Mouse (Mus musculus): Measurements from ENCODE around the gene Pdzd2. TPM values are rescaled to one million over a fixed set of nuclear protein-coding genes. Genes with fewer than 3 reads are reported as not detected.

Gene Pdzd2
- polyA plus RNA-seq, 2 experiments = 0.19 to 0.89 TPM

DNA sequence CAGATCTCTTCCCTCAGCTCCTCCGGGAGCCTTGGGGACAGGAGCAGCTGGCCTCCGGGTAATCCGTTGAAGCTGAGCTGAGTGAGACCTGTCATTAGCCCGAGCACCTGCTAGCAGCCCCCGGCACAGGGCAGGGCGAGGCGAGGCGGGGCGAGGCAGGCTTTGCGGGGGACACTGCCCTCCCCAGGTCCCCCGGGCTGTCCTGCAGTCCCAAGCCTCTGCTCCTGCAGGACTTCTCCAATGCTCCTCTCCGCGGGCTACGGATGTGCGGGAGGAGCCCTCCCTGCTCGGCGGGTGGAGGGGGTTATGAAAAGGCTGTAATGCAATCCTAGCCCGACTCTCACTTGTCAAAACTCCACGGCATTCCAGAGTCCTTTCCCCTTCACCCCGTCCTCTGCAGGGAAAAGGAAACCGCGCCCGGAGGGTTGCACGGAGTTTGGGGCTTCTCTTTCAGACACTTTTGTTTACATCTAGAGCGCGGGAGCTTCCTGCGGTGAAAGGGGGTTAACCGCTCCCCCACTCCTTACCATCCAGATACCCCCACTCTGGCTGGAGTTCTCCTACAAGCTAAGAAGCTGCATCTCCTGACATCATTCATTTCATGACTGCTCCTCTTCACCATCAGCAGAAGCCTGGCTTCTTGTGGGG lies 190.3 kb downstream of the Pdzd2 start:
- DNase-seq (ENCODE audit: low read depth in 3 of 3, low spot score in 3 of 3) = no peak
- no peak for ATAC-seq (ENCODE audit: insufficient read depth)
- Histone ChIP-seq H3K9ac (replicated peaks) (no peak overlapping the region; the same call in 1 of the 2 replicates), H3K4me1 (replicated peaks; ENCODE audit: control insufficient read depth in 2 of 2, insufficient read depth in 2 of 2, low read length in 1 of 2) (0 out of 4 replicates have a peak, but pooled peaks cover 0 to 4% of the 10 kb centered on the region in 2 experiments), H3K4me3 (ENCODE audit: insufficient read depth in 1 of 2, low read depth in 2 of 2, low read length in 2 of 2) (peak overlapping the region; percentile 44 to 45), H3K27me3 (ENCODE audit: control insufficient read depth, insufficient read depth, low read length) (peaks cover 18% of the 10 kb centered on the region), H3K36me3 (replicated peaks; ENCODE audit: control insufficient read depth, insufficient read depth, low read depth) (no peaks in the 10 kb centered on the region), H3K27ac (no peak overlapping the region), H3K9me3 (ENCODE audit: control insufficient read depth, low read length) (no peaks in the 10 kb centered on the region), H3K4me2 (ENCODE audit: low read depth) (peak overlapping the region; percentile 63)
- WGBS (ENCODE audit: insufficient replicate concordance) = 1% methylated on average over 28 of the region's 28 CpGs
- TF ChIP-seq CTCF (IDR thresholded peaks at IDR 0.05; ENCODE audit: low read depth) = no peak
- no peak for TF ChIP-seq EP300 (IDR thresholded peaks at IDR 0.05; ENCODE audit: low read depth)

DNA sequence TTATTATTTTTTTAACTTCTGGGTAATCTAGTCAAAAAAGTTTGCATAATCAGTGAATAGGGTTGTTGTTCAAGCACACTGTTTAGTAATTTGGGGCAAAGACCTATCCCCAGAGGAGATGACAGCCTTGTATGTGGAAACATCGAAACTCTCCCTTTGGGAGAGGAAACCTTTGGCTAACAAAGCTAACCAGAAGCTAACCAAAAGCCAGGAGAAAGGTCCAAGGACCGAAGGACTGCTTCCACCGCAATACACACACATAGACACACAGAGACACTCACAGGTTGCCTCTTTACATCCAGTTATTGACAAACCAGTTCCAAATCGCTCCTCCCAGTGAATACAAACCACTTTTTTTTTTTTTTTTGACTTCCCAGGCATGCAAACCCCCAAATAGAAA lies 191.0 kb downstream of the Pdzd2 start:
- H3K4me2 ChIP-seq (ENCODE audit: low read depth) = peak overlapping the region; percentile 63
- TF ChIP-seq EP300 (IDR thresholded peaks at IDR 0.05; ENCODE audit: low read depth) (no peak), CTCF (IDR thresholded peaks at IDR 0.05; ENCODE audit: low read depth) (no peak)
- H3K4me3 ChIP-seq (ENCODE audit: insufficient read depth in 1 of 2, low read depth in 2 of 2, low read length in 2 of 2) = peak overlapping the region in 1 of 2 experiments; percentile 45; a peak in 1 of 4 replicates
- H3K9ac ChIP-seq (replicated peaks) = no peak overlapping the region
- WGBS (ENCODE audit: insufficient replicate concordance) = 39% methylated on average over 4 of the region's 4 CpGs
- no peak overlapping the region for H3K27ac ChIP-seq
- H3K4me1 ChIP-seq (replicated peaks; ENCODE audit: control insufficient read depth in 2 of 2, insufficient read depth in 2 of 2, low read length in 1 of 2) = 0 out of 4 replicates have a peak, but pooled peaks cover 0 to 4% of the 10 kb centered on the region in 2 experiments
- ATAC-seq (ENCODE audit: insufficient read depth) (no peak), DNase-seq (ENCODE audit: low read depth in 3 of 3, low spot score in 3 of 3) (no peak)
- H3K9me3 ChIP-seq (ENCODE audit: control insufficient read depth, low read length) = no peaks in the 10 kb centered on the region
- H3K27me3 ChIP-seq (ENCODE audit: control insufficient read depth, insufficient read depth, low read length) = peaks cover 18% of the 10 kb centered on the region
- no peaks in the 10 kb centered on the region for H3K36me3 ChIP-seq (replicated peaks; ENCODE audit: control insufficient read depth, insufficient read depth, low read depth)

DNA sequence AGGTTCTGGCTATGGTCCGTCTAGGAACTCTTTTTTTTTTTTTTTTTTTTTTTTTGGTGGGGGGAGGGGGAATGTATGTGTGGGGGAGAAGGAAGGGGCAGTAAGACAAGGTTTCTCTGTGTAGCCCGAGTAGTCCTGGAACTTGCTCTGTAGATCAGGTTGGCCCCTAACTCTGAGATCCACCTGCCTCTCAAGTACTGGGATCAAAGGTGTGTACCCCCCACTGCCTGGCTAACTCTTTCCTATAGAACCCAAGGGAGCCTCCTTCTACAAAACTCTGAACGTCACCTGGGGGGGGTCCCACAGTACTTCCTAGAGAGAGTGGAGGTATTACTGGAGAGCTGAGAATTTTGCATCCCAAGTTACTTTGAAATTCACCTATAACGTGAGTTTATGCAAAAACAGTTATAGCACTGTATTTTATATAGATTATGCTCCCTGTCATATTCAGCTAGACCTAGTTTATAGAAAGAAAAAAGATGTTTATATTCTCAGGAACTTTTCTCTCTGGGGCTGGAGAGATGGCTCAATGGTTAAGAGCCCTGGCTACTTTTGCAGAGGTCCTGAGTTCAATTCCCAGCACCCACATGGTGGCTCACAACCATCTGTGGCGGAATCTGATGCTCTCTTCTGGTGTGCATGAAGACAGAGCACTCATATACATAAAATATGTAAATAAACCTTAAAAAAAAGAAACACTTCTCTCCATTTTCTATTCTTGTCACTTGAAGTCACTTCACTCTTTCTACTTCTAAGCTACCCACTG lies 191.9 kb downstream of the Pdzd2 start:
- TF ChIP-seq CTCF (IDR thresholded peaks at IDR 0.05; ENCODE audit: low read depth) = no peak
- no peak for TF ChIP-seq EP300 (IDR thresholded peaks at IDR 0.05; ENCODE audit: low read depth)

DNA sequence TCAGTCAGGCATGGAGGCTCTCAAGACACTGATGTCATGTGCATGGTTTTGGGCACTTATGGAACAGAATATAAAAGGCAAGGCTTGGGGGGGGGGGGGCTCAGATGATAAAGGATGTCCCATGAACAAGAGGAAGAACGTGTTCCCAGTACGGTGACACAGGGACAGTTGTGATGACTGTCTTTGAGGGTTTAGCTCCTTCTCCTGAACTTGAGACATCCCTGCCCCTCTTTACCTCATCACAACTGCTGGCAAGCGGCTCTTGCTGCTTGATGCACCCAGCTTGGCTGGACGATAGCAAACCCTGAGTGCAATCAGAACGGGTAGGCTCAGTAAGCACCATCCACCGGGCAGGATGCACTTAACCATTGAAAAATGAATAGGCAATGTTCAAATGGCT lies 192.9 kb downstream of the Pdzd2 start:
- 53% methylated on average over 6 of the region's 6 CpGs for WGBS (ENCODE audit: insufficient replicate concordance)
- H3K4me3 ChIP-seq (ENCODE audit: insufficient read depth in 1 of 2, low read depth in 2 of 2, low read length in 2 of 2) = no peak overlapping the region
- peaks cover 18% of the 10 kb centered on the region for H3K27me3 ChIP-seq (ENCODE audit: control insufficient read depth, insufficient read depth, low read length)
- DNase-seq (ENCODE audit: low read depth in 3 of 3, low spot score in 3 of 3) = no peak
- TF ChIP-seq CTCF (IDR thresholded peaks at IDR 0.05; ENCODE audit: low read depth) = no peak
- no peak for TF ChIP-seq EP300 (IDR thresholded peaks at IDR 0.05; ENCODE audit: low read depth)
- ATAC-seq (ENCODE audit: insufficient read depth) = no peak
- no peak overlapping the region for H3K9ac ChIP-seq (replicated peaks)
- no peak overlapping the region for H3K4me2 ChIP-seq (ENCODE audit: low read depth)
- no peaks in the 10 kb centered on the region for H3K9me3 ChIP-seq (ENCODE audit: control insufficient read depth, low read length)
- 0 out of 4 replicates have a peak, but pooled peaks cover 0 to 4% of the 10 kb centered on the region in 2 experiments for H3K4me1 ChIP-seq (replicated peaks; ENCODE audit: control insufficient read depth in 2 of 2, insufficient read depth in 2 of 2, low read length in 1 of 2)
- H3K27ac ChIP-seq = no peak overlapping the region
- no peaks in the 10 kb centered on the region for H3K36me3 ChIP-seq (replicated peaks; ENCODE audit: control insufficient read depth, insufficient read depth, low read depth)

More for the DNA sequence above, 191.9 kb downstream of the Pdzd2 start:
- H3K4me2 ChIP-seq (ENCODE audit: low read depth) = no peak overlapping the region
- WGBS (ENCODE audit: insufficient replicate concordance) = 60% methylated on average over 5 of the region's 5 CpGs
- ATAC-seq (ENCODE audit: insufficient read depth) = no peak
- peaks cover 18% of the 10 kb centered on the region for H3K27me3 ChIP-seq (ENCODE audit: control insufficient read depth, insufficient read depth, low read length)
- H3K4me3 ChIP-seq (ENCODE audit: insufficient read depth in 1 of 2, low read depth in 2 of 2, low read length in 2 of 2) = no peak overlapping the region
- no peaks in the 10 kb centered on the region for H3K9me3 ChIP-seq (ENCODE audit: control insufficient read depth, low read length)
- H3K27ac ChIP-seq = no peak overlapping the region
- H3K9ac ChIP-seq (replicated peaks) = no peak overlapping the region
- H3K36me3 ChIP-seq (replicated peaks; ENCODE audit: control insufficient read depth, insufficient read depth, low read depth) = no peaks in the 10 kb centered on the region
- H3K4me1 ChIP-seq (replicated peaks; ENCODE audit: control insufficient read depth in 2 of 2, insufficient read depth in 2 of 2, low read length in 1 of 2) = 0 out of 4 replicates have a peak, but pooled peaks cover 0 to 4% of the 10 kb centered on the region in 2 experiments
- no peak for DNase-seq (ENCODE audit: low read depth in 3 of 3, low spot score in 3 of 3)

DNA sequence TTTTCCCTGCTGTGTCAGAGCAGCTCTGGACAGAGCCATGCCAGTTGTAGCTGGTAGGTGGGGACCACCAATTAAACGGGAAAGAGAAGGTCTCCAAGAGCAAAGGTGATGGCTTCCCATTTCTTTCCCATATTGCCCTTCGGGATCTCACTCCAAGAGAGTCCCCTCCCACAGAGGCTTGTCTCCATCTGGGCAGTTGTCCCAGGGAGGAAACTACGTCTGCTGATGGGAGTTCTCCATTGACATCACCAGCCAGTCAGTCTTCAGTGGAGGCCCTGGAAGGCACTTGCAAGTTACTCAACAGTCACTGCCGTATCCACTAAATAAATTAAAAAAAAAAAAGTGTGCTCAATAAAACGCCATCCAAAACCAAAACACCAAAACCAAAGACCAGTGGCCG lies 194.1 kb downstream of the Pdzd2 start:
- Histone ChIP-seq H3K4me1 (replicated peaks; ENCODE audit: control insufficient read depth in 2 of 2, insufficient read depth in 2 of 2, low read length in 1 of 2) (0 out of 4 replicates have a peak, but pooled peaks cover 0 to 4% of the 10 kb centered on the region in 2 experiments), H3K9me3 (ENCODE audit: control insufficient read depth, low read length) (no peaks in the 10 kb centered on the region), H3K4me3 (ENCODE audit: insufficient read depth in 1 of 2, low read depth in 2 of 2, low read length in 2 of 2) (no peak overlapping the region), H3K27ac (no peak overlapping the region), H3K4me2 (ENCODE audit: low read depth) (no peak overlapping the region), H3K27me3 (ENCODE audit: control insufficient read depth, insufficient read depth, low read length) (peaks cover 18% of the 10 kb centered on the region), H3K9ac (replicated peaks) (no peak overlapping the region), H3K36me3 (replicated peaks; ENCODE audit: control insufficient read depth, insufficient read depth, low read depth) (no peaks in the 10 kb centered on the region)
- no peak for TF ChIP-seq CTCF (IDR thresholded peaks at IDR 0.05; ENCODE audit: low read depth)
- no peak for TF ChIP-seq EP300 (IDR thresholded peaks at IDR 0.05; ENCODE audit: low read depth)
- DNase-seq (ENCODE audit: low read depth in 3 of 3, low spot score in 3 of 3) (no peak), ATAC-seq (ENCODE audit: insufficient read depth) (no peak)
- 42% methylated on average over 6 of the region's 6 CpGs for whole genome bisulfite sequencing (ENCODE audit: insufficient replicate concordance)
